Mouse (Mus musculus): ENCODE measurements at regions not wholly inside any gene's neighbourhood (a gene's known extent, or its start where the extent isn't known, plus 50 kb on each side); places are given as distances from the start of the nearest gene placed in this dataset.

GRCm38 (mm10) chr6:81471340-81471955 lies 452.0 kb upstream of the Gcfc2 start:
- no peak for TF ChIP-seq POLR2A (IDR thresholded peaks at IDR 0.05; ENCODE audit: control insufficient read depth, low read depth, low read length)
- Histone ChIP-seq H3K36me3 (ENCODE audit: control insufficient read depth, insufficient read depth, low read length) (no peaks in the 10 kb centered on the region), H3K4me1 (ENCODE audit: control insufficient read depth, insufficient read depth, low read length) (no peaks in the 10 kb centered on the region), H3K27ac (ENCODE audit: control insufficient read depth, insufficient read depth, low read depth, low read length) (no peak overlapping the region), H3K27me3 (ENCODE audit: control insufficient read depth, insufficient read depth, low read length) (no peaks in the 10 kb centered on the region), H3K4me3 (ENCODE audit: control insufficient read depth, low read depth, low read length) (no peak overlapping the region)

- no peaks in the 10 kb centered on the region for H3K36me3 ChIP-seq (ENCODE audit: control insufficient read depth, insufficient read depth, low read length)
- no peak overlapping the region for H3K4me3 ChIP-seq (ENCODE audit: control insufficient read depth, low read depth, low read length)
- H3K27ac ChIP-seq (ENCODE audit: control insufficient read depth, insufficient read depth, low read depth, low read length), result no peak overlapping the region
- no peaks in the 10 kb centered on the region for H3K4me1 ChIP-seq (ENCODE audit: control insufficient read depth, insufficient read depth, low read length)
- TF ChIP-seq CTCF (IDR thresholded peaks at IDR 0.05; ENCODE audit: control insufficient read depth, insufficient read depth, insufficient replicate concordance, low read depth, low read length) (no peak), POLR2A (IDR thresholded peaks at IDR 0.05; ENCODE audit: control insufficient read depth, low read depth, low read length) (no peak)
- no peaks in the 10 kb centered on the region for H3K27me3 ChIP-seq (ENCODE audit: control insufficient read depth, insufficient read depth, low read length)
Measured at GRCm38 (mm10) chr6:81472506-81472905, 451.0 kb upstream of the Gcfc2 start.

- H3K4me1 ChIP-seq (ENCODE audit: control insufficient read depth, insufficient read depth, low read length), result no peaks in the 10 kb centered on the region
- H3K36me3 ChIP-seq (ENCODE audit: control insufficient read depth, insufficient read depth, low read length), result no peaks in the 10 kb centered on the region
- no peak for TF ChIP-seq CTCF (IDR thresholded peaks at IDR 0.05; ENCODE audit: control insufficient read depth, insufficient read depth, insufficient replicate concordance, low read depth, low read length)
- no peak for TF ChIP-seq POLR2A (IDR thresholded peaks at IDR 0.05; ENCODE audit: control insufficient read depth, low read depth, low read length)
- H3K4me3 ChIP-seq (ENCODE audit: control insufficient read depth, low read depth, low read length), result no peak overlapping the region
- H3K27ac ChIP-seq (ENCODE audit: control insufficient read depth, insufficient read depth, low read depth, low read length), result no peak overlapping the region
- no peaks in the 10 kb centered on the region for H3K27me3 ChIP-seq (ENCODE audit: control insufficient read depth, insufficient read depth, low read length)
Measured at GRCm38 (mm10) chr6:81474786-81475185, 448.7 kb upstream of the Gcfc2 start.

DNA sequence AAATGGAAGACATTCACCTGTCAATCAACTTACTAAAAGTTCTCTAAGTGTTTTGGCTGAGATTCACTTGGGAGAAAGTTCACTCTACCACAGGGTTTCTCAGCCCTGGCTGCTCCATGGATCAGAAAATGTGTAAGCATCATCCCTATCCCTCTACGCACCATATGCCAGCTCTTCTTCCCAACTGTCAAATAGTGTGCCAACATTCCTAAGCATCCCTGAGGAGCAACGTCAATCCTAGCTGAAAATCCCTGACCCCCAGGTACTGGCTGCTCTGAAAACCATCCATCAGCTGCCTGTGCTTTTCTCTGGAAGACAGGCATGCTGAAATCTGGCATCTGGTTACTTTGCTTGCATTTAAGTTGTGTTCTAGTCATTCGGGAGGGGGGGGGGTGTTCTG lies 436.5 kb upstream of the Gcfc2 start:
- Histone ChIP-seq H3K27me3 (ENCODE audit: control insufficient read depth, insufficient read depth, low read length) (no peaks in the 10 kb centered on the region), H3K27ac (ENCODE audit: control insufficient read depth, insufficient read depth, low read depth, low read length) (no peak overlapping the region), H3K4me3 (ENCODE audit: control insufficient read depth, low read depth, low read length) (no peak overlapping the region), H3K36me3 (ENCODE audit: control insufficient read depth, insufficient read depth, low read length) (no peaks in the 10 kb centered on the region), H3K4me1 (ENCODE audit: control insufficient read depth, insufficient read depth, low read length) (no peaks in the 10 kb centered on the region)
- no peak for TF ChIP-seq CTCF (IDR thresholded peaks at IDR 0.05; ENCODE audit: control insufficient read depth, insufficient read depth, insufficient replicate concordance, low read depth, low read length)
- no peak for TF ChIP-seq POLR2A (IDR thresholded peaks at IDR 0.05; ENCODE audit: control insufficient read depth, low read depth, low read length)

DNA sequence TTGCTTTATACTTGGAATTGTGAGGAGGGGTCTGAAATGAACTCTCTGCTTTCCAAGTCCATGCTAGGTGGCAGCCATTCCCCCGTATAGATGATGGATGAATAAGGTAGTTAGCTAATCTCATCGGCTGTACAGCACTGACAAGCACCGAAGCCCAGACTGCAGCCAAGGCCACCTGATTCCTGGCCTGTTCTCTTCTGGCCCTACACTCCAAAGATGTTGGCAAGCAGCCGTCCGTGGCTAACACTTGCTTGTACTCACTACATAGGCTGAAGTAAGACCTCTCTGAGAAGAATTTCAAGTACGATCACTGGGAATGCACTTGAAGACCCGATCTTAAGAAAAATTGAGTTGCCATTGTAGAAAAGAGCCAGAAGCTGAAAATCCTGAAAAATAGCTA lies 427.2 kb upstream of the Gcfc2 start:
- no peak overlapping the region for H3K27ac ChIP-seq (ENCODE audit: control insufficient read depth, insufficient read depth, low read depth, low read length)
- H3K27me3 ChIP-seq (ENCODE audit: control insufficient read depth, insufficient read depth, low read length), result no peaks in the 10 kb centered on the region
- no peak overlapping the region for H3K4me3 ChIP-seq (ENCODE audit: control insufficient read depth, low read depth, low read length)
- no peaks in the 10 kb centered on the region for H3K4me1 ChIP-seq (ENCODE audit: control insufficient read depth, insufficient read depth, low read length)
- H3K36me3 ChIP-seq (ENCODE audit: control insufficient read depth, insufficient read depth, low read length), result no peaks in the 10 kb centered on the region
- TF ChIP-seq CTCF (IDR thresholded peaks at IDR 0.05; ENCODE audit: control insufficient read depth, insufficient read depth, insufficient replicate concordance, low read depth, low read length) (no peak), POLR2A (IDR thresholded peaks at IDR 0.05; ENCODE audit: control insufficient read depth, low read depth, low read length) (no peak)

DNA sequence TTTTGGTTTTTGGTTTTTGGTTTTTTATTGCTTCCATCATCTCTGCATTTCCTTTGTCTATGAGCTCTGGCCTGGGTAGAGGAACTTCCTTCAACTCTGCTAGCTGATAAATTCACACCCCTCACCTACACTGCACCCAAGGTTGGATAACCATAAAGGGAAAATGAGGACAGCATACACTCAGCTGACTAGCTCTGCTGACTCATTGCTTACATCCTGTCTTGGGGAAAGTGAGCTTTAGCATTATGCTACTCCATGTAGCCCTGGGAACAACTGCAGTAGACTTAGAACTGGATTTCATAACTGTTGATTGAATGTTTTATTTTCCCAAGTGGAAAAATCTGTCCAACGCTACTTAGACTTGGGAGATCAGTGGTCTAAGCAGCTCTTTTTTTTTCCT lies 406.3 kb upstream of the Gcfc2 start:
- Histone ChIP-seq H3K4me3 (ENCODE audit: control insufficient read depth, low read depth, low read length) (no peak overlapping the region), H3K27ac (ENCODE audit: control insufficient read depth, insufficient read depth, low read depth, low read length) (no peak overlapping the region), H3K27me3 (ENCODE audit: control insufficient read depth, insufficient read depth, low read length) (no peaks in the 10 kb centered on the region), H3K4me1 (ENCODE audit: control insufficient read depth, insufficient read depth, low read length) (no peaks in the 10 kb centered on the region), H3K36me3 (ENCODE audit: control insufficient read depth, insufficient read depth, low read length) (no peaks in the 10 kb centered on the region)
- no peak for TF ChIP-seq POLR2A (IDR thresholded peaks at IDR 0.05; ENCODE audit: control insufficient read depth, low read depth, low read length)
- TF ChIP-seq CTCF (IDR thresholded peaks at IDR 0.05; ENCODE audit: control insufficient read depth, insufficient read depth, insufficient replicate concordance, low read depth, low read length), result no peak

DNA sequence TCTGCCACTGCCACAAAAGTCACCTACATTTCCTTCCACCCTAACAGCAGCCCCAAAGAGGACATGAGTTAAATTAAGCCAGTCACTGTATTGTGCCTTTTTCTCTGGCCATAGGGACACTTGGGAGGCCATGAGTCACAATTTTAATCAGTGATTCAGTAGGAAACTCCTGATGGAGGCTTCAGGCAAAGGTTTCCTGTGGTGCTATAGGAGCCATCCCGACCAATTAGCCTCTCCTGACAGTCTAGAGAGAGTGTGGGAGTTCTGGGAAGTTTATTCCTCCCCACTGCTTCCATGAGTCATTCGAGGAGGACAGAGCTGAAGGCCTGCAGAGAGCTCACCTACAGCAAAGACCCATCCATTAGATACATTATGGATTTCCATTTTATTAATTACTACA lies 361.2 kb upstream of the Gcfc2 start:
- TF ChIP-seq CTCF (IDR thresholded peaks at IDR 0.05; ENCODE audit: control insufficient read depth, insufficient read depth, insufficient replicate concordance, low read depth, low read length) (no peak), POLR2A (IDR thresholded peaks at IDR 0.05; ENCODE audit: control insufficient read depth, low read depth, low read length) (no peak)
- no peaks in the 10 kb centered on the region for H3K36me3 ChIP-seq (ENCODE audit: control insufficient read depth, insufficient read depth, low read length)
- no peaks in the 10 kb centered on the region for H3K4me1 ChIP-seq (ENCODE audit: control insufficient read depth, insufficient read depth, low read length)
- no peak overlapping the region for H3K27ac ChIP-seq (ENCODE audit: control insufficient read depth, insufficient read depth, low read depth, low read length)
- H3K4me3 ChIP-seq (ENCODE audit: control insufficient read depth, low read depth, low read length), result no peak overlapping the region
- H3K27me3 ChIP-seq (ENCODE audit: control insufficient read depth, insufficient read depth, low read length), result no peaks in the 10 kb centered on the region

- Histone ChIP-seq H3K27ac (ENCODE audit: control insufficient read depth, insufficient read depth, low read depth, low read length) (no peak overlapping the region), H3K4me3 (ENCODE audit: control insufficient read depth, low read depth, low read length) (no peak overlapping the region), H3K36me3 (ENCODE audit: control insufficient read depth, insufficient read depth, low read length) (no peaks in the 10 kb centered on the region), H3K27me3 (ENCODE audit: control insufficient read depth, insufficient read depth, low read length) (no peaks in the 10 kb centered on the region), H3K4me1 (ENCODE audit: control insufficient read depth, insufficient read depth, low read length) (no peaks in the 10 kb centered on the region)
- no peak for TF ChIP-seq CTCF (IDR thresholded peaks at IDR 0.05; ENCODE audit: control insufficient read depth, insufficient read depth, insufficient replicate concordance, low read depth, low read length)
- no peak for TF ChIP-seq POLR2A (IDR thresholded peaks at IDR 0.05; ENCODE audit: control insufficient read depth, low read depth, low read length)
Measured at GRCm38 (mm10) chr6:81563192-81563591, 360.3 kb upstream of the Gcfc2 start.

Measured in testis, adult 2 months (tissue).